Mouse (Mus musculus) liver, adult 2 months (tissue): ENCODE measurements around the gene Ccdc12.

Source experiments
- CTCF ChIP-seq: fragments of 200-500 bp; IDR thresholded peaks from 2 replicates; pipeline ENCODE4 v1.5.1; 2011; ENCODE audit warnings: low read depth, low read length, control low read depth
- POLR2A ChIP-seq: fragments of 200-500 bp; IDR thresholded peaks from 2 replicates; pipeline ENCODE4 v1.6.1; 2011; ENCODE audit warnings: low read length, control low read depth; ENCODE audit not compliant: insufficient read depth; ENCODE audit errors: extremely low read depth

DNA sequence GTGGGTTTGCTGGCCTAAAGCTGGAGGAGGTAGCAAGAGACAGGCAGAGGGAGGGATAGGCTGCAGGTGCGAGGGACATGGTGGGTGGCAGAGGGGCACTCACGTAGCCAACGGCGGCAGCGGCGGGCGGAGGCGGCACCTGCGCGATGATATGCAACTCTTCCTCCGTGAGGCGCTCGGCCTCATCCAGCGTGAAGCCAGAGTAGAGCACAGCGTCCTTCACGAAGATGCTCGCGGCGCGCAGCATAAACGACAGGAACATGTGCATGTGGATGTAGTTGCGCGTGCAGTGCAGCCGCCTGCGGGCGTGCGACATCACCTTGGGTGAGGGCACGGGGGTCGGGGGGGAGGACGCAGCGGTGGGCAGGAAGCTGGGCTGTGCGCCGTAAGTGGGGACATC lies 70.6 kb downstream of the Ccdc12 start:
- TF ChIP-seq CTCF: no peak
- no peak for TF ChIP-seq POLR2A
